Mouse (Mus musculus) cerebellum, adult (tissue): ENCODE results near the gene Myo18a.
"Not testable (repeated sequence)": the region's sequence is repeated elsewhere in the genome, so short reads cannot be mapped to it uniquely, and the experiment has no call there.

Source experiments
- ATAC-seq: cut with Nextera tagmentation; 2 replicates; pipeline ENCODE4 v1.9.2; 2017; ENCODE audit warnings: mild to moderate bottlenecking, moderate library complexity, mixed read lengths; ENCODE audit not compliant: insufficient number of reproducible peaks, low FRiP score, low TSS enrichment

The Myo18a gene

DNA sequence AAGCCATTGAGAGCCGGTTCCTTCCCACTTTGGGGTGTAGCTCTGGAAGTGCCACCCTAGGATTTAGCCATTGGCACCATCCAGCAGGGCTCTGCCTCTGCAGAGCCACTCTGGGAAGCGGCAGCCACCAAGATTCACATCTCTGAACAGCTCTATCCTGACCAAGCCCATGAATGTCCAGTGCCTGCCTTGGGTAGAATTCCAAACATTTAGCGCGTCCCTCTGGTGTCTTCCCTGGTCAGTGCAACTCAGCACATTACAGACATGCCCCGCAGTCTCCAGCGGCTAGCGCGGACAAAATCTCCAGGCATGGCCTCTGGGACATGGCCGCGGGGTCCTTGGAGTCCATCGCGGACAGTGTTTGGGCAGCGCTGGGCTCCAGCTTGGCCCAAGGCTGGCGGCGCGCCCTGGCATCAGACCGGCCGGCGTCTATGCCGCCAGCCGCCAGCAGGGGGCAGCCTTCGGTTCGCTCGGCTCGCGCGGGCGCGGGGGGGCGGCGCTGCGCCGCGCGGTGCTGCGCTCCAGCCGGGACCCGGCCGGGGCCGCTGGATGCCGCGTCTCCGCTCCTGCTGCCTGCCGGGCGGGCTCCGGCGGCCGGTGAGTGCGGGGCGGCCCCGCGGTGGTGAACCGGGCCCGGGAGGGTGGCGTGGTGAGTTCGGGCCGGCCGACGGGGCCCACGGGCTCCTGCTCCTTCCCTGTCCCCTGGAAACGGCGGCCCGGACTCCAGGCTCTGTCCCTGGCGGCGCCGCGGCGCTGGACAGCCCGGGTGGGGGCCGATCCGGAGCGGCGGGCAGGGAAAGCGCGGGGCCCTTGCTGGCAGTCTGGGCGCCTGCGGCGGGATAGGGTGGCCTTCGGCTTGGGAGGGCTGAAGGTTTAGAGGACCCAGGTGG, at the start of gene Myo18a:
Gene Myo18a (plus strand): TSS at position 464 of the 890 bp plus-strand sequence.
- peak; percentile 86; the same call in 1 of the 2 replicates for ATAC-seq

DNA sequence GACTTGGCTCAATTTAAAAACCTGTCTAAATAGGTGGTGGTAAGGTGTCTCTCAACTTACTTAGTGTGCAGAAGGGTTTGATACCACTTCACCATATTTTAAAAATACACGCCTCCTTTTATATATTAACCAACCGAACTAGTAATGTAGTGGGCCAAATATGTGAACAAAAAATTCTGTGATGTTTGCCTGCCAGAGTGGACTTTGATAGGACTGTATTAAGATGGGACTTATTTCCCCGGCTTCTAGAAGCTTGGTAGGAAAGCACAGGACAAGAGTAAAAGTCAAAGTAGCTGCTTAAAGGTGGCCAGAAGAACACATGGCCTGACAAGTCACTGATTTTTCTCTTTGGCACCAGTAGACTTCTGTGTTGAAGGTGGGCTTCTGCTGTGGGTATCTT, 49.3 kb upstream of the Myo18a start:
- ATAC-seq: no peak

DNA sequence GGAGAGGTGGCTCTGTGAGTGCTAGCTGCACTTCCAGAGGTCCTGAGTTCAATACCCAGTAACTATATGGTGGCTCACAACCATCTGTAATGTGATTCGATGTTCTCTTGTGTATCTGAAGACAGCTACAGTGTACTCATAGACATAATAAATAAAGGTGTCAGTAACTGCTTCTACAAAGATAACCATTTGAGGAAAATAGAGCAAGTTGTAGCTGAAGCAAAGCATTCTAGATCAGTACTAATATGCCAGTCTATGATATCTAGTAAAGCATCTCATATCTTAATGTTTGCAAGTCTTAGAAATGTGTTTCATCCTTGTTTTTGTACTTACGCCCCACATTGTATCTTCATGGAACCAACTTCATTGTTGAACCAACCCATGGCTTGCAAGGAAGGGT, 44.0 kb upstream of the Myo18a start:
- no peak for ATAC-seq

DNA sequence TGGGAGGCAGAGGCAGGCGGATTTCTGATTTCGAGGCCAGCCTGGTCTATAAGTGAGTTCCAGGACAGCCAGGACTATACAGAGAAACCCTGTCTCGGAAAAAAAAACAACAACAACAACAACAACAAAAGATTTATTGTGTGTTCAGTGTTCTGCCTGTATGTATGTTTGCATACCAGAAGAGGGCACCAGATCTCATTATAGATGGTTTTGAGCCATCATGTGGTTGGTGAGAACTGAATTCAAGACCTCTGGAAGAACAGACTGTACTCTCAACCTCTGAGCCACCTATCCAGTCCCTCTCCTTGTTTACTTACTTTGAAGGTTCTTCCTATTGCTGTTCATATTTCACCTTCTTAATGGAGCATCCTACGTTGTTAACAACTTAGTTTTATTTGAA, 41.7 kb upstream of the Myo18a start:
- ATAC-seq: no peak

DNA sequence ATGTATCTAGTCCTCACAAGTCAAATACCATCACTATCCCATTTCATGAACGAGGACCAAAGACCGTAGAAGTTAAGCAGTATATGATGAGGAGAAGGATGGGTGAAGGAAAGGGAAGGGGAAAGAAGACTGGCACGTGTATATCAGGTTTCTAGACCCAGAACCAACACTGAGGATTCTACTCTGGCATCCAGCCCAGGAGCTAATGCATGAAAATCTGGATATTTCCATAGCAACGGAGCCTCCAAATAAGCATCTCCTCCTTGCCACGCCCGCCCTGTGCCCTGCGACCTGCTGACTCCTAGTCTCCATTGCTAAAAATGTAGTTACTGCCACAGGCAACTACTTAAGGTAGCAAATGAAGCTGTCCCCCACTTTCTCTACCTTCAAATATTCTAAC, 38.3 kb upstream of the Myo18a start:
- ATAC-seq: no peak

DNA sequence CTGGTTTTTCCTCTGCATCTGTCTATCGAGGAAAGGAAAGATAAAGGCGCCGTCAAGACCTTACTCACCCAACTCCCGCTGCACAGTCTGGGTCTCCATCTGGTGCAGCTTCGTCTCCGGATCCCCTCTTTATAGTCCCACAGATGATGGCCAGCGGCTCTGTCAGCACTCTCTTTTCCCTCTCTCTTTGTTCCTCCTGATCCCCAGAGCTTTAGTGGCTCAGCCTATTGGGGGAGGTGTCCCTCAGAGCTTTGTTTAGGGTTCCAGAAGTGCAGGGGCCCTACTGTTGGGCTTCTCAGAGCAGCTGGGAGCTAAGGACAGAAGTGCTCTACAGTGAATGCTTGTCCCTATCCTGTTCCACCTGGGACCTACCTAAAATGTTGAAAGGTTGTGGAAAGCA, 37.9 kb upstream of the Myo18a start, which contains the start of gene Cryba1:
Gene Cryba1 (minus strand): TSS at position 101 of the 400 bp plus-strand sequence.
- ATAC-seq: no peak

DNA sequence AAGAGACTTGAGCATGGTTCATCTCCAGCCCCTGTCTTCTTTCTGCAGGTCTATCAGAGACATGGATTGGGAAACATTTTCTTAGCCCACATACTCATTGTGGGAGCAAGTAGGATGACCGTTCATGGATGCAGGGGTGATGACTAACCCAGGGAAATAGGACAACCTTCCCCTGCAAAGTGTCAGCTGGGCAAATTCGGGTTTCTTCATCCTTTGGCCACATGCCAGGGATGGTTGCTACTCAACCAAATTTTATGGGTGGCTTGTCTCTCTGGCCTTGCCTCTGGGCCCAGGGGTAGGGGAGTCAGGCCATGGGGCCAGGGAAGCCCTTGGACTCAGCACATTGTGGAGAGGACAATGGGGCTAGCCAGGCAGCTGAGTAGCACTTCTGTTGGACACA, 34.5 kb upstream of the Myo18a start:
- ATAC-seq: no peak

DNA sequence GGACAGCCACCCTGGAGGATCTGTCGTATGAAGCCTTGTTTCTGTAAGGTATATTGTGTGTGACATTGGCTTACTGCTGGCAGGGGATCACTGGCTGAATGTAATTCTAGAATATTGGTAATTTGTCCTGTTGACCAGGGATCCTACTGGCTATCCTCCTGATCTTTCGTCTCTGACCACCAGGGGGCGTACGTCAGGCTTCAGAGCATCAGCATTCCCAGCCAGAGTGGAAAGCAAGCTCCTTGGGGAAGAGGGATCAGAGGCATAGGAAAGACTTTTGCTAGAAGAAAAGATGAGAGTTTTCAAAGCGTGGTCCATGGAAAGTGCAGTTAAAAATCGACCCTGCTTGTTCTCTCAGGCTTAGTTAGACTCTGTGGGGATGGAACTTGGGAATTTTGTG, 25.8 kb upstream of the Myo18a start:
- ATAC-seq: peak; percentile 75; the same call in 1 of the 2 replicates

DNA sequence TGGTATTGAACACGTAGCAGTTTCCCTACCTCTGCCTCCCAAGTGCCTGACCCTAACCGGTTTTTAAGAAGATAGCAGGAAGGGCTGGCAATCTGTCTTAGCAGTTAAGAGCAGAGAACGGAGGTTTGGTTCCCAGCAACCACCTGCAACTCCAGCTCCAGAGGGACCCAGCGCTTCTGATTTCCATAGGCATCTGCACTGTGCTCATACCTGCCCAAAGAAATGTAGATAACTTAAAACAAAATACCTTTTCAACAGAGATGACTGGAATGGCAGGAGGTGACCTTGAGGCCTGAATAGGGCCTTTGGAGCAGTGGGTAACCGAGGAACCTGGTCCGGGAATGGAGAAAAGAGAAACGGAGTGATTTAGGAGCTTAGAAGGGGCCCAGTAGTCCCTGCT, 24.5 kb upstream of the Myo18a start:
- ATAC-seq: no peak

DNA sequence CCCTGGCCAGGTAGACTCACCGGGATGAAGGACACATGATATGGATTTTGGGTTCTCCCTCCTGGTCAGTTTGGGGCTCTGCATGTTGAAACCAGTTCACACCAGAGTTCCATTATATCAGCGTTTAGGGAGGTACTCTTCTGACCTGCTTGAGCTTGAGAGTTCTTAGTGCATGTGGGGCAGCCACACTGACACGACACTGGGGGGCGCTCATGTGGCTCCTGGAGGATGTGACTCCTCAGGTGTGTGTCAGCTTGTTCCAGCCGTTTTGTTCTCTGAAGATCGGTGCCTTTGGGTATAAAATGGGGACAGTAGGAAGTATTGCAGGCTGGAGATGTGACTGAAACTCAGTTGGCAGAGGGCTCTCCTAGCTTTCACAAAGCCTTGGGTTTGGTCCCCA, 19.1 kb upstream of the Myo18a start:
- ATAC-seq: no peak

DNA sequence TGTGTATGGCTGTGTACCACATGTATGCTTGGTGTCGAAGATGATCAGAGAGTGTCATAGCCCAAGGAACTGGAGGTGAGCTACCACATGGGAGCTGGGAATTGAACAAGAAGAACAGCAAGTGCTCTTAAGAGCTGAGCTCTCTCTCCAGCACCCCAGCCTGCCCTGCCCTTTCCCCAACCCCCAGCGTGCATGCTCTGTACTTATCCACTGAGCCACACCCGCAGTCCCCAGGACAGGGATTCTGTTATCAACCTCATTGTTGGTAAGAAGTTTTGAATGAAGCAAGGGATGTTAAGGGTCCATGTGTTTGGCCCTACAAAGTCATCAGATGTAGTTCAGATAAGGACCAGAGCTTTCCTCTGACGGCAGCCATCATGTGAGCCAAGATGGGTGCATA, 16.4 kb upstream of the Myo18a start:
- no peak for ATAC-seq

DNA sequence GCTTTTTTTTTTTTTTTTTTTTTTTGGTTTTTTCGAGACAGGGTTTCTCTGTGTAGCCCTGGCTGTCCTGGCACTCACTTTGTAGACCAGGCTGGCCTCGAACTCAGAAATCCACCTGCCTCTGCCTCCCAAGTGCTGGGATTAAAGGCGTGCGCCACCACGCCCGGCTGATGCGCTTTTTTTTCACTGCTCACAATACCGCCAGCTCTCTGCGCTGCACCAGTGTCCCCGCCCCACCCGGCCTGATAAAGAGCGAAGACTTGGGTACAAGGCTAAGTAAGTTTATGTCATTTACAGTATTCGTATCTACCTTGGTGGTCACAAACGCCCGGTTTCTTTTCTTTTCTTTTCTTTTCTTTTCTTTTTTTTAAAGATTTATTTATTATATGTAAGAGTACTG, 15.9 kb upstream of the Myo18a start:
- ATAC-seq: not testable (repeated sequence)

DNA sequence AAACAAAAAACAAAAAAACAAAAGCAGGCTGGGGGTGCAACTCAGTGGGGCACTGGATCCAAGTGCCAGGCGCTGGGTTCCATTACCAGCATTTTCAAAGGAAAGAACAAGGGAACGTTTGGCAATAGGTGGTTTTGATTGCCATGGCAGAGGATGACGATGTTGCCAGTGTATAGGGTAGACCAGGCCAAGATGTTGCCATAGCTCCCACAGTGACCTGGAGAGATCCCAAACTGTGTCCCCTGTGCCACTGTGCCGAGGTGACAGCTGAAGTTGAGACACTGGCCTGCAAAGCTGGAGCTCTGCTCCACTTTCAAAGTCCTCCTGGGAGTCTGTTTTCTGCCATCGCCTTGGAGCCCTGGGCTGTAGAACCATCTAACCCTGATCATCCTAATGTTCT, 14.1 kb upstream of the Myo18a start:
- no peak for ATAC-seq

DNA sequence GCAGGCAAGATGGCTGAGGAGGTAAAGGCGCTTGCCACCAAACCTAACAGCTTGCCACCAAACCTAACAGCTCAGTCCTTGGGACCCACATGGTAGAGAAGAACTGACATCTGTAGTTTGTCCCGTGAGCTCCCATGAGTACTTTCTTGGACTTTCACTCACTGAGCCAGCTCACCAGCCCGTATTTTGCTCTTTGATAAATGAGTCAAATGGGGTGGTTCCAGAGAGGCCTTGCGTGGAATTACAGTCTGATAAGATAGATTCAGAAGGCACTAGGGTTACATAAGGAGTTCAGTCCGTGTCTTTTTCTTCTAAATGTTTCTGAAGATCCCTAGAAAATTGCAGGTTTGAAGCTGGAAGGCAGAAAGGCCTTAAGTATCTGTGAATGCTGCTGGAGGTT, 10.5 kb upstream of the Myo18a start:
- no peak for ATAC-seq

DNA sequence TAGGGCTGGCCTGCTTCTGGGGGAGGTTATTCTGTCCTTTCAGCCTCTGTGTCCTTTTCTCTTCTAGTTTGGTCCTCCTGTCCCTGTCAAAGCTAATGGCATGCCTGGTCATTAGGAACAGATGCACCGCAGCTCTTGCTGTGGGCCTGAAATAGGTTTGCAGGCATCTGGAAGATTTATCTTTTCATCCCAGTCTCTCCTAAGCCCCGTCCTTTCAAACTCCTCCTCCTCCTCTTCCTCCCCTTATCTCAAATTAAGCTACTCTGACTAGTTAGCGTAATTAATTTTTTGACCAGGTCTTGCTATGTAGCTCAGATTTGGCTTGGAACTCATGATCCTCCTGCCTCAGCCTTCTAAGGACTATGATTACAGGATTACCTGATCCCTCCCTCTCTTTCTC, 9.6 kb upstream of the Myo18a start:
- ATAC-seq: no peak

DNA sequence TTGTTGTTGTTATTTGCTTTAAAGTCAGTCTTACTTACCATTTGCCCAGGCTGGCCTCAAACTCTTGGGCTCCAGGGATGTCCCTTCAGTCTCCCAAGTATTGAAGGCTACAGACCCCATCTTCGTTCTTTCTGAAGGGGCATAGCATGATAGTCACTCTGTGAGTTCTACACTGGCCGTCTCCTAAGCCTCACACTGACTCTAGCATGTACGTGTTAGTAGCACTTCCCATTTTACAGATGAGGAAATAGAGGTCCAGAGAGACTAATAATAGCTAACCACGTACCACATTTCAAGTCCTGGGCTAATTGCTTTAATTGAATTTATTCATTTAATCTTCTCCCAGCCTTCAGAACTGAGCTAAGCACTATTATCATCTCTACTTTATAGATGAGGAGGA, 3.0 kb upstream of the Myo18a start:
- no peak for ATAC-seq

DNA sequence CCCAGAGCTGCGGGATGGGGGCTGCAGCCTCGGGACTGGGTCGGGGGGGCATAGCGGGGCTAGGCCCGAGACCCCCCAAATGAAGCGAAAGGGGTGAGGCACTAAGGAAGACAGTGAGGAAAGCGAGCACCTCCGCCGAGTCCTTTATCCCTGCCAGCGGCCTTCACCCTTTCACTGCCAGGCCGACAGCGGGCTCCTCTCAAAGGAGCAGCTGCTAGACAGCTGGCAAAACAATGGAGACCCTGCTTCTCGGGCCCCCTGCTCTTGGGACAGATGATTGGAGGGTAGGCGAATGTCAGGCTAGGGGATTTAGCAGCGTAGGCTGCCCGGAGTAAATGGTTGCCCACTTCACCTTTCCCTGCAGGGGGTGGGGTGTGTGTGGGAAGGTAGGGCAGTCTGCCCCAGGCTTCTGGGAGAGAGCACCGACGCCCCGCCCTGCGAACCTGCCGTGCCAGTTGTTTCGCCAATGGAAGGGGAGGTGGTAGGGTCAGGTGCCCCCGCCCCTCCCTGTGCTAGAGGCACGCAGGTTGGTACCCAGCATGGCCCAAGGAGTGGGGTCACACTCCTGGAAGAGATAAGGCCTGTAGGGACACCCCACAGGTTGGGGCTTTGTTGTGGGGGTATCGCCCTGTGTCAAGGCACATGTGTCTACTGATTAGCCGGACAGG, 761 bp downstream of the Myo18a start:
- ATAC-seq: no peak

DNA sequence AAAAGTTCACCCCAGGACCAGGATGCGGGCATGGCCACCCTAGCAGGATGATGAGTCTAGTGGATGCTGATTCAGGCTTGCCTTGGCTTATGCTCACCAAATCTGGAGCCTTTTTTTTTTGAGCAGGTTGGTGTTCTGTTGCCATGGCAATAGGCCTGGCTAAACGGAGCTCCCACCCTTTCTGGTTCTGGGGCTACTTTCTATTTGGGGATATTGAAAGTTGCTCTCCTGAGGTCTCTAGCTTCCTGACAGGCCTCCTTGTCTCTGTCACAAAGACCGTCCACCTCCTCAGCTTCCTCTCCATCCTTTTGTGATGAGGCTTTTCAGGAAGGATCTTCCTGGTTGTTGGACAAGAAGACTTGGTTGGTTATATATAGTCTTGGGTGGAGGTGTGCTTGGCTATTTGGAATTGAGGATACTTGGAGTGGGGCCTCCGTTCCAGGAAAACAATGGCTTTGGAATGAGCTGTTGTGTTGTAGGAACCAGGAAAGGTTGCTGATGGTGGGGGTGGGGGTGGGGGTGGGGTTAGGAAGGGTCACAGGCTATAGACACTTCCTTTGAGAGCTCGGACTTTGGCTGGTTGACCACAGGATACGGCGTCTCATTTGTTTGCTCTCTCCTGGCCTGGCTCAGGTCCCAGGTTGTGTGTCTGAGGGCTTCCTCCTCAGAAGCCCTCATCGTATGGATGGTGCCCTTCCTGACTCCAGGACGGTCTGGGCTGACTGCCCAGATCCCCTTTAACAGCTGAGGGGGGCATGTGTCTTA, 1.8 kb downstream of the Myo18a start:
- ATAC-seq: no peak

DNA sequence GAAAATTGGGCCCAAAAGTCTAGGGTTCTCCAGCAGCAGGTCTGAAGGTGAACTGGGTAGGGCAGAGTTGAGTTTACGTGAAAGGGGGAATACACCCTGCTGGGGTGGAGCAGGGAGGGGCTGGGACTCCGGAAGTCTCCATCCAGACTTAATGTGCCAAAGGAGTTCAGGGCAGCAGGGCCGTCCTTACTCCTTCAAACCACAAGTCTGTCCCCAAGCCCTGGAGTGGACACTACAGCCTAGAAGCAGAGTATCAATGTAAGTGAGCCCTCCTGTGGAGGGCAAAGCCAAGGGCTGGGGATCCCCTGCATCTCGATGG, 2.4 kb downstream of the Myo18a start:
- no peak for ATAC-seq

DNA sequence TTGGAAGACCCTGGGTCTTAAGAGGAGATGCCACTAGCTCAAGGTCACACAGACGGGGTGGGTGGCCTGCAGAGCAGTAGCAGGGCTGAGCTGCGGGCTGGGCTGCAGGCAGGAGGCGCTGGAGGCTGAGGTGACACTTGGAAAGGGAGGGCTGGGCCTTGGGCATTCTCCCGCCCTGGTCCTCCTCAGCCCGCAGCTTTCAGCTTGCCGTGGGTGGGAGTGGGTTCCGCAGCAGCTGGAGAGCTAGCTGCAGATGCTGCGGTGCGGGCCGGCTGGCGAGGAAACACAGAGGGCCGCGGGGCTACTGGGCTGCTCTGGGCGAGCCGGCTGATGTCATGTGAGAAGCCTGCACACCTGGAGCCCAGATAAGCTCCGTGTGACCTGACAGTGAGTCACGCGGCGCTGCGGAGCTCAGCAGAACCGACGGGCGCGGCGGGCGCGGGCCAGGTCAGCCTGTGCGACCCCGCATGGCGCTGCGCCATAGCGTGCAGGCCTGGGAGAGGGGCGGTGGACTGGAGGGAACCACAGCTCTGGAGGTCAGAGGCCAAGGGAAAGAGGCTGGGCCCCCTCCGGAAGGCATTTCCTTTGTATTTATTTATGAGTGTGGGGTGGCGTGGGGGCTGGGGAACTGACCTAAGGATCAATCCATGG, 3.4 kb downstream of the Myo18a start:
- ATAC-seq: no peak

DNA sequence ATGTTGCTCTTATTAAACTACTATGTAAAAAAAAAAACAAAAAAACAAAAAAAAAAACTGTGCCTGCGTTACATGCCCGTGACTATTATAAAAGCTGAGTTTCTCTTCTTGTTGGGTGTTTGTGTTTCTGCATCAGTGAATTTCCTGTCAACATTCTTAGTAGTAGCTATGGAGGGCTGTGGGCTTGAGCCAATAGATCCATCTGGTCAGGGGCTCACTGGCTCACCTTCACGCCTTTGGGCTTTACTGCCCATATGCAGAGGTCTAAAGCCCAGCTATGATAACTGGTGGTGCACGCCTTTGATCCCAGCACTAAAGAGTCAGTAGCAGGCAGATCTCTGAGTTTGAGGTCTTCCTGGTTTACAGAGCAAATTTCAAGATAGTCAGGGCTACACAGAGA, 6.5 kb downstream of the Myo18a start:
- ATAC-seq: no peak
